8 mouse cellular contexts compared by ENCODE assay signal in genomic region chr4:133129391-133129790, GRCm38 (mm10). TPM values are rescaled to one million over a fixed set of nuclear protein-coding genes. Genes with fewer than 3 reads are reported as not detected.
DNase-seq lines count a peak whose midpoint lies in the region; ATAC-seq lines count a peak whose summit lies in the region.

No protein-coding gene starts in this region.

- H3K27ac ChIP-seq in hindbrain, embryonic 15.5 days (replicated peaks), result peak overlapping the region; percentile 32; the same call in 1 of the 2 replicates
- H3K27ac ChIP-seq in midbrain, embryonic 13.5 days, result 0 out of 2 replicates have a peak overlapping the region, but pooled peaks have one; percentile 25

- peaks cover 30% of the 10 kb centered on the region for H3K4me1 ChIP-seq in hindbrain, embryonic 15.5 days (replicated peaks)
- H3K4me1 ChIP-seq in midbrain, embryonic 13.5 days (replicated peaks), result peaks cover 31% of the 10 kb centered on the region

- intact Hi-C loops in left cerebral cortex, postnatal 10 days (cut with DNase I), result no loop called here

- DNase-seq in kidney, postnatal 10 days, result peak; percentile 33
- DNase-seq in kidney, adult 11 months, result no peak
- DNase-seq in c-Kit-positive CD71-positive TER-119-negative erythroid progenitor cells, embryonic 14.5 days (ENCODE audit: low read depth), result peak; percentile 10
- no peak for DNase-seq in layer of hippocampus, adult 9-10 months (ENCODE audit: low spot score)
- no peak for DNase-seq in left cerebral cortex, postnatal 10 days (ENCODE audit: extremely low spot score in 1 of 2, low spot score in 2 of 2)
- no peak for DNase-seq in right cerebral cortex, postnatal 36 days (ENCODE audit: low spot score in 2 of 2)

- peak overlapping the region; percentile 71 for H3K4me3 ChIP-seq in hindbrain, embryonic 15.5 days
- H3K4me3 ChIP-seq in midbrain, embryonic 13.5 days (replicated peaks), result peak overlapping the region; percentile 96

- H3K9me3 ChIP-seq in hindbrain, embryonic 15.5 days, result no peaks in the 10 kb centered on the region
- no peaks in the 10 kb centered on the region for H3K9me3 ChIP-seq in midbrain, embryonic 13.5 days

- 30% methylated on average over 11 of the region's 11 CpGs for WGBS in hindbrain, embryonic 15.5 days
- WGBS in midbrain, embryonic 13.5 days, result 31% methylated on average over 11 of the region's 11 CpGs

- H3K9ac ChIP-seq in hindbrain, embryonic 15.5 days, result peak overlapping the region; percentile 27
- H3K9ac ChIP-seq in midbrain, embryonic 13.5 days (replicated peaks), result peak overlapping the region; percentile 59

- no peak for ATAC-seq in hindbrain, embryonic 15.5 days (ENCODE audit: low FRiP score, low read depth)
- ATAC-seq in midbrain, embryonic 13.5 days, result peak; percentile 19

- H3K27me3 ChIP-seq in hindbrain, embryonic 15.5 days, result no peaks in the 10 kb centered on the region
- H3K27me3 ChIP-seq in midbrain, embryonic 13.5 days, result no peaks in the 10 kb centered on the region

- peak overlapping the region; percentile 86 for H3K4me2 ChIP-seq in hindbrain, embryonic 15.5 days
- H3K4me2 ChIP-seq in midbrain, embryonic 13.5 days (replicated peaks), result peak overlapping the region; percentile 93

- no peaks in the 10 kb centered on the region for H3K36me3 ChIP-seq in hindbrain, embryonic 15.5 days
- no peaks in the 10 kb centered on the region for H3K36me3 ChIP-seq in midbrain, embryonic 13.5 days

RNA-seq across cellular contexts. Expression of gene Wasf2, which starts 0.9 kb away (rescaled TPM):
- polyA plus RNA-seq in hindbrain, embryonic 15.5 days (2015; fragmentation: Nextera tagmentation; extraction: Ambion mirVana), result 30.3 and 31.1 TPM in 2 replicates
- polyA plus RNA-seq in midbrain, embryonic 13.5 days (2015; fragmentation: Nextera tagmentation; extraction: Ambion mirVana), result 28.8 and 34.2 TPM in 2 replicates
- 10 to 100 TPM; 23.9 to 38.5 TPM for total RNA-seq in left cerebral cortex, postnatal 10 days (2021)

Comparison
In these comparisons a context has a peak if more than half of its experiments do, and no peak if none do; other contexts are left out.
1. DNase-seq: peak in kidney, postnatal 10 days (single experiment) and c-Kit-positive CD71-positive TER-119-negative erythroid progenitor cells, embryonic 14.5 days (single experiment); none in kidney, adult 11 months (single experiment), layer of hippocampus, adult 9-10 months (single experiment), left cerebral cortex, postnatal 10 days (0 of 2) and right cerebral cortex, postnatal 36 days (0 of 2).